Mouse (Mus musculus) intestine, embryonic 15.5 days (tissue): ENCODE data around the gene Pfkp. TPM values are rescaled to one million over a fixed set of nuclear protein-coding genes. Genes with fewer than 3 reads are reported as not detected.

Experiments used
- ATAC-seq: fragments of 200-750 bp; cut with Nextera tagmentation; 2 replicates; pipeline ENCODE4 v1.8.0; 2017; ENCODE audit warnings: moderate TSS enrichment, moderate library complexity
- H3K27ac ChIP-seq: fragments of 300-500 bp; sonication (generic); 2 replicates; pipeline ENCODE4 v1.5.1; 2015; ENCODE audit warnings: mild to moderate bottlenecking, inconsistent platforms
- H3K27me3 ChIP-seq: fragments of 300-500 bp; sonication (generic); replicated peaks from 2 replicates; pipeline ENCODE4 v1.6.1; 2015; ENCODE audit warnings: inconsistent platforms
- H3K36me3 ChIP-seq: fragments of 300-500 bp; sonication (generic); 2 replicates; pipeline ENCODE4 v1.6.1; 2015; ENCODE audit warnings: inconsistent platforms
- H3K4me1 ChIP-seq: fragments of 300-500 bp; sonication (generic); replicated peaks from 2 replicates; pipeline ENCODE4 v1.6.1; 2015; ENCODE audit warnings: inconsistent platforms
- H3K4me2 ChIP-seq: fragments of 300-500 bp; sonication (generic); replicated peaks from 2 replicates; pipeline ENCODE4 v1.6.1; 2015; ENCODE audit warnings: mild to moderate bottlenecking, inconsistent platforms
- H3K4me3 ChIP-seq: fragments of 300-500 bp; sonication (generic); replicated peaks from 2 replicates; pipeline ENCODE4 v1.5.1; 2015; ENCODE audit warnings: inconsistent platforms
- H3K9ac ChIP-seq: fragments of 300-500 bp; sonication (generic); 2 replicates; pipeline ENCODE4 v1.6.1; 2015; ENCODE audit warnings: inconsistent platforms
- H3K9me3 ChIP-seq: fragments of 300-500 bp; sonication (generic); 2 replicates; pipeline ENCODE4 v1.6.1; 2016; ENCODE audit warnings: inconsistent platforms
- WGBS: fragments of 180-500 bp; shearing (Covaris S2); methylation state at CpG from one replicate; pipeline ENCODE4 v1.1.7; 2015; 5-methylcytosine and 5-hydroxymethylcytosine counted together
- polyA plus RNA-seq: library from polyadenylated mRNA; unstranded; fragments of >200 nt; fragmentation: Nextera tagmentation; extraction: Ambion mirVana; gene quantifications from 2 replicates; pipeline ENCODE4 v1.2.1, GENCODE M21; 2015

The Pfkp gene
- polyA plus RNA-seq, 1 experiment from 2014 or later, result 98.5 TPM

GRCm38 (mm10) chr13:6647067-6647991, 1.2 kb downstream of the Pfkp start:
- H3K9me3 ChIP-seq, result no peaks in the 10 kb centered on the region
- H3K27ac ChIP-seq, result peak overlapping the region; percentile 58
- WGBS, result 1% methylated on average over 39 of the region's 39 CpGs

GRCm38 (mm10) chr13:6646674-6647066, 1.9 kb downstream of the Pfkp start:
- no peaks in the 10 kb centered on the region for H3K27me3 ChIP-seq
- H3K9me3 ChIP-seq, result no peaks in the 10 kb centered on the region
- no peak overlapping the region; the same call in 1 of the 2 replicates for H3K27ac ChIP-seq
- peaks cover 13% of the 10 kb centered on the region for H3K4me1 ChIP-seq
- peak overlapping the region; percentile 98 for H3K4me2 ChIP-seq
- H3K4me3 ChIP-seq, result peak overlapping the region; percentile 60
- 54% methylated on average over 3 of the region's 3 CpGs for WGBS
- H3K36me3 ChIP-seq, result no peaks in the 10 kb centered on the region
- no peak for ATAC-seq
- no peak overlapping the region for H3K9ac ChIP-seq

More at GRCm38 (mm10) chr13:6647067-6647991, 1.2 kb downstream of the Pfkp start:
- ATAC-seq, result peak; percentile 69
- H3K4me2 ChIP-seq, result peak overlapping the region; percentile 98
- peaks cover 13% of the 10 kb centered on the region for H3K4me1 ChIP-seq
- peak overlapping the region; percentile 62 for H3K9ac ChIP-seq
- no peaks in the 10 kb centered on the region for H3K36me3 ChIP-seq
- peak overlapping the region; percentile 60 for H3K4me3 ChIP-seq
- no peaks in the 10 kb centered on the region for H3K27me3 ChIP-seq

- Histone ChIP-seq H3K27me3 (no peaks in the 10 kb centered on the region), H3K9ac (no peak overlapping the region), H3K36me3 (no peaks in the 10 kb centered on the region), H3K4me3 (no peak overlapping the region), H3K9me3 (no peaks in the 10 kb centered on the region), H3K4me2 (peak overlapping the region; percentile 98; the same call in 1 of the 2 replicates), H3K4me1 (peaks cover 13% of the 10 kb centered on the region), H3K27ac (no peak overlapping the region)
- no peak for ATAC-seq
- 69% methylated on average over 2 of the region's 2 CpGs for WGBS
These were observed 2.3 kb downstream of the Pfkp start for GRCm38 (mm10) chr13:6646266-6646665.

- Histone ChIP-seq H3K4me2 (no peak overlapping the region), H3K4me1 (peaks cover 11% of the 10 kb centered on the region), H3K36me3 (no peaks in the 10 kb centered on the region), H3K9ac (no peak overlapping the region), H3K27me3 (no peaks in the 10 kb centered on the region), H3K9me3 (no peaks in the 10 kb centered on the region), H3K27ac (no peak overlapping the region), H3K4me3 (no peak overlapping the region)
- ATAC-seq, result no peak
- WGBS, result 77% methylated on average over 5 of the region's 5 CpGs
These were observed 4.6 kb downstream of the Pfkp start for GRCm38 (mm10) chr13:6643968-6644367.

GRCm38 (mm10) chr13:6643026-6643425, 5.6 kb downstream of the Pfkp start:
- H3K27ac ChIP-seq, result no peak overlapping the region
- H3K36me3 ChIP-seq, result no peaks in the 10 kb centered on the region
- no peak overlapping the region for H3K4me3 ChIP-seq
- 87% methylated on average over 4 of the region's 4 CpGs for WGBS
- no peaks in the 10 kb centered on the region for H3K27me3 ChIP-seq
- peaks cover 5% of the 10 kb centered on the region; the same call in 1 of the 2 replicates for H3K4me1 ChIP-seq
- H3K9ac ChIP-seq, result no peak overlapping the region
- H3K4me2 ChIP-seq, result no peak overlapping the region
- ATAC-seq, result no peak
- no peaks in the 10 kb centered on the region for H3K9me3 ChIP-seq

- Histone ChIP-seq H3K36me3 (no peaks in the 10 kb centered on the region), H3K27ac (no peak overlapping the region), H3K9me3 (no peaks in the 10 kb centered on the region), H3K4me2 (no peak overlapping the region), H3K4me1 (peaks cover 7% of the 10 kb centered on the region; the same call in 1 of the 2 replicates), H3K9ac (no peak overlapping the region), H3K4me3 (no peak overlapping the region), H3K27me3 (no peaks in the 10 kb centered on the region)
- ATAC-seq, result peak; percentile 40
- WGBS, result 81% methylated on average over 5 of the region's 5 CpGs
These were observed 6.1 kb downstream of the Pfkp start for GRCm38 (mm10) chr13:6642453-6642852.

- 87% methylated on average over 1 of the region's 1 CpGs for WGBS
- no peak overlapping the region for H3K27ac ChIP-seq
- no peaks in the 10 kb centered on the region for H3K27me3 ChIP-seq
- H3K4me3 ChIP-seq, result no peak overlapping the region
- H3K4me2 ChIP-seq, result no peak overlapping the region
- no peaks in the 10 kb centered on the region for H3K9me3 ChIP-seq
- H3K36me3 ChIP-seq, result no peaks in the 10 kb centered on the region
- H3K9ac ChIP-seq, result no peak overlapping the region
- peak; percentile 18 for ATAC-seq
- H3K4me1 ChIP-seq, result peaks cover 3% of the 10 kb centered on the region; the same call in 1 of the 2 replicates
These were observed 7.1 kb downstream of the Pfkp start for GRCm38 (mm10) chr13:6641497-6641896.

- Histone ChIP-seq H3K9ac (no peak overlapping the region), H3K4me2 (no peak overlapping the region), H3K9me3 (no peaks in the 10 kb centered on the region), H3K27ac (no peak overlapping the region), H3K4me3 (no peak overlapping the region), H3K27me3 (no peaks in the 10 kb centered on the region), H3K4me1 (peaks cover 3% of the 10 kb centered on the region; the same call in 1 of the 2 replicates), H3K36me3 (no peaks in the 10 kb centered on the region)
- ATAC-seq, result no peak
- 58% methylated on average over 5 of the region's 5 CpGs for WGBS
These were observed 9.0 kb downstream of the Pfkp start for GRCm38 (mm10) chr13:6639507-6640030.

GRCm38 (mm10) chr13:6638976-6639375, 9.6 kb downstream of the Pfkp start:
- ATAC-seq, result no peak
- Histone ChIP-seq H3K4me2 (no peak overlapping the region), H3K9ac (no peak overlapping the region), H3K27ac (no peak overlapping the region), H3K4me3 (no peak overlapping the region), H3K36me3 (no peaks in the 10 kb centered on the region), H3K4me1 (peaks cover 3% of the 10 kb centered on the region; the same call in 1 of the 2 replicates), H3K27me3 (no peaks in the 10 kb centered on the region), H3K9me3 (no peaks in the 10 kb centered on the region)
- WGBS, result 77% methylated on average over 3 of the region's 3 CpGs

GRCm38 (mm10) chr13:6638425-6638824, 10.2 kb downstream of the Pfkp start:
- no peak overlapping the region for H3K4me3 ChIP-seq
- H3K4me1 ChIP-seq, result peaks cover 7% of the 10 kb centered on the region; the same call in 1 of the 2 replicates
- no peak overlapping the region for H3K27ac ChIP-seq
- H3K36me3 ChIP-seq, result no peaks in the 10 kb centered on the region
- H3K9ac ChIP-seq, result no peak overlapping the region
- H3K4me2 ChIP-seq, result no peak overlapping the region
- WGBS, result 27% methylated on average over 1 of the region's 1 CpGs
- ATAC-seq, result no peak
- no peaks in the 10 kb centered on the region for H3K9me3 ChIP-seq
- no peaks in the 10 kb centered on the region for H3K27me3 ChIP-seq

GRCm38 (mm10) chr13:6637534-6638124, 10.9 kb downstream of the Pfkp start:
- no peaks in the 10 kb centered on the region for H3K27me3 ChIP-seq
- H3K36me3 ChIP-seq, result no peaks in the 10 kb centered on the region
- H3K27ac ChIP-seq, result 0 out of 2 replicates have a peak overlapping the region, but pooled peaks have one; percentile 81
- peaks cover 7% of the 10 kb centered on the region; the same call in 1 of the 2 replicates for H3K4me1 ChIP-seq
- H3K9me3 ChIP-seq, result no peaks in the 10 kb centered on the region
- WGBS, result 88% methylated on average over 7 of the region's 7 CpGs
- no peak overlapping the region for H3K4me3 ChIP-seq
- no peak overlapping the region for H3K9ac ChIP-seq
- no peak for ATAC-seq
- H3K4me2 ChIP-seq, result no peak overlapping the region

- Histone ChIP-seq H3K9me3 (no peaks in the 10 kb centered on the region), H3K4me3 (no peak overlapping the region), H3K4me2 (0 out of 2 replicates have a peak overlapping the region, but pooled peaks have one; percentile 3), H3K36me3 (no peaks in the 10 kb centered on the region), H3K9ac (no peak overlapping the region), H3K4me1 (peaks cover 11% of the 10 kb centered on the region), H3K27ac (peak overlapping the region; percentile 81), H3K27me3 (no peaks in the 10 kb centered on the region)
- peak; percentile 23 for ATAC-seq
- WGBS, result 71% methylated on average over 4 of the region's 4 CpGs
These were observed 11.6 kb downstream of the Pfkp start for GRCm38 (mm10) chr13:6636976-6637375.
